Mouse (Mus musculus) layer of hippocampus, postnatal 10 days (tissue): ENCODE measurements around the gene Rab31. TPM values are rescaled to one million over a fixed set of nuclear protein-coding genes. Genes with fewer than 3 reads are reported as not detected.

Experiments
- DNase-seq, 2 experiments: peaks; one replicate each; pipeline ENCODE4 v3.0.0; 2021; ENCODE audit warnings: low spot score in 2 of 2
- long read RNA-seq: library from polyadenylated mRNA; stranded (forward); transcript quantifications from one replicate; pipeline ENCODE4 v2.0.0, GENCODE M21; 2023
- total RNA-seq, 2 experiments: library from RNA; stranded (reverse); gene quantifications; 2 replicates each; pipeline ENCODE4 v1.2.3; 2021

Gene Rab31
- 10 to 100 TPM; 58.2 to 58.4 TPM for total RNA-seq
- long read RNA-seq, transcript Rab31-201 (7 exons, 3,473 nt) = major isoform, 38 of 80 reads
- long read RNA-seq, partial matches to known transcripts = 4 of 80 reads
- long read RNA-seq, other reads (novel, unspliced or antisense) = 38 of 80 reads

GRCm38 (mm10) chr17:65771951-65772934 is at the start of gene Rab31:
Gene Rab31, minus strand, starts transcription at chr17:65772752.
- DNase-seq = peak; percentile 71 to 79

GRCm38 (mm10) chr17:65820197-65820596 is 47.6 kb upstream of the Rab31 start:
- no peak for DNase-seq

- no peak for DNase-seq
These were observed 41.2 kb upstream of the Rab31 start for GRCm38 (mm10) chr17:65813763-65814162.

- DNase-seq = no peak
These were observed 38.5 kb upstream of the Rab31 start for GRCm38 (mm10) chr17:65811032-65811431.

GRCm38 (mm10) chr17:65806416-65806815 is 33.9 kb upstream of the Rab31 start:
- DNase-seq = no peak

- no peak for DNase-seq
These were observed 33.4 kb upstream of the Rab31 start for GRCm38 (mm10) chr17:65805966-65806365.

GRCm38 (mm10) chr17:65802026-65802425 is 29.5 kb upstream of the Rab31 start:
- DNase-seq = no peak

- no peak for DNase-seq
These were observed 27.9 kb upstream of the Rab31 start for GRCm38 (mm10) chr17:65800451-65800850.

- DNase-seq = no peak
These were observed 26.8 kb upstream of the Rab31 start for GRCm38 (mm10) chr17:65799353-65799752.

- no peak for DNase-seq
These were observed 25.9 kb upstream of the Rab31 start for GRCm38 (mm10) chr17:65798446-65798845.

- DNase-seq = no peak
These were observed 23.5 kb upstream of the Rab31 start for GRCm38 (mm10) chr17:65796056-65796455.

- DNase-seq = no peak
These were observed 21.7 kb upstream of the Rab31 start for GRCm38 (mm10) chr17:65794096-65794850.

GRCm38 (mm10) chr17:65793307-65793930 is 20.9 kb upstream of the Rab31 start:
- DNase-seq = no peak

GRCm38 (mm10) chr17:65791161-65791560 is 18.6 kb upstream of the Rab31 start:
- no peak for DNase-seq

- no peak for DNase-seq
These were observed 17.0 kb upstream of the Rab31 start for GRCm38 (mm10) chr17:65789576-65789975.

- no peak for DNase-seq
These were observed 16.2 kb upstream of the Rab31 start for GRCm38 (mm10) chr17:65788542-65789291.

- no peak for DNase-seq
These were observed 14.7 kb upstream of the Rab31 start for GRCm38 (mm10) chr17:65787261-65787660.

GRCm38 (mm10) chr17:65786225-65786624 is 13.7 kb upstream of the Rab31 start:
- DNase-seq = no peak

GRCm38 (mm10) chr17:65785707-65786106 is 13.2 kb upstream of the Rab31 start:
- DNase-seq = no peak

- DNase-seq = no peak
These were observed 12.1 kb upstream of the Rab31 start for GRCm38 (mm10) chr17:65784610-65785140.
